Mouse (Mus musculus) cerebellum, adult 2 months (tissue): ENCODE results near the gene Med1.

ENCODE experiments used
- CTCF ChIP-seq: fragments of 200-500 bp; IDR thresholded peaks from 2 replicates; pipeline ENCODE4 v1.5.1; 2011; ENCODE audit warnings: low read depth, mild to moderate bottlenecking, control low read depth, low read length, moderate library complexity, borderline replicate concordance; ENCODE audit not compliant: insufficient read depth
- POLR2A ChIP-seq: fragments of 200-500 bp; IDR thresholded peaks from 2 replicates; pipeline ENCODE4 v1.6.1; 2011; ENCODE audit warnings: low read length, control low read depth, borderline replicate concordance; ENCODE audit not compliant: insufficient read depth

DNA sequence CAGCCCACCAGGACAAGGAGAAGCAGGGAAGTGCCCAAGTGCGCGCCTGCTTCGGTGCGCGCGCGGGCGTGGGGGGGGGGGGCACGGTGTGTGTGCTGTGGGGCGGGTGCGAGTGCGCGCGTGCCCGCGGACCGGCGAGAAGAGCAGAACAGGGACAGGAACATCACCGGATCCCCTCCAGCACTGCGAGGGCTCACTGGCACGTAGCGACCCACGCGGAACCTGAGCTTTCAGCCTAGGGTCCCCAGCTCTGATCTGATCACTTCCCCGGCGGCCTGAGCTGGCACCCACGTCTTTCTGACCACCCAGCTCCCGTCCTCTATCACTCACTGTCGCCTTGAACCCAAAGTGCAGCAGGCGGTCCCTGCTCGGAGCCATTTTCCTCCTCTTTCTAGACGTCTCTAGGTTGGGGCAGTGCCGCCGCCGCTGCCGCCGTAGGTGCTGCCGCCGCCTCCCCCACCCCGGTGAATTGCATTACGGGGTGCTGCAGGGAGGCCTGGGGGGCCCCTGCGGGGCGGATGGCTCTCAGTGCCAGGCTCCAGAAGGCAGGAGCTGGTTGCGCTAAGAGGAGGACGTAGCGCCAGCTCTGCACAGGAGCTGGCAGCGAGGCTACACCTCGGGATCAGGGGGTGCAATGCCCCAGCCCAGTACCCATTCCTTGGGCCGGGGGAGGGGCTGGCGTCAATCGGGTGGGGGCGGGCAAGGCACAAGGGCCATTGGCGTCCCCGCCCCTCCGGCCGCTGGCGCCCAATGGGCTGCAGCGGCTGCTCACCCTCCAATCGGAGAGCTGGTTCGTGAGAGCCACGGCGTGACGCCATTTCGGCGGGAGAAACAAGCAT is 43.1 kb downstream of the Med1 start, which contains the start of gene Fbxl20:
- TF ChIP-seq CTCF (no peak), POLR2A (peak; percentile 30; the same call in 1 of the 2 replicates)
